Mouse (Mus musculus): ENCODE results near the gene C530008M17Rik.

Gene C530008M17Rik

GRCm38 (mm10) chr5:76666026-76666756, 9.9 kb downstream of the C530008M17Rik start:
- DNase-seq, result no peak

GRCm38 (mm10) chr5:76668118-76668517, 11.8 kb downstream of the C530008M17Rik start:
- DNase-seq, result no peak

GRCm38 (mm10) chr5:76668547-76668946, 12.2 kb downstream of the C530008M17Rik start:
- no peak for DNase-seq

- DNase-seq, result no peak
Observed at GRCm38 (mm10) chr5:76670183-76670582, 13.9 kb downstream of the C530008M17Rik start.

GRCm38 (mm10) chr5:76674022-76674653, 17.8 kb downstream of the C530008M17Rik start:
- DNase-seq, result no peak

- no peak for DNase-seq
Observed at GRCm38 (mm10) chr5:76675369-76675768, 19.1 kb downstream of the C530008M17Rik start.

- no peak for DNase-seq
Observed at GRCm38 (mm10) chr5:76680959-76681358, 24.6 kb downstream of the C530008M17Rik start.

- no peak for DNase-seq
Observed at GRCm38 (mm10) chr5:76681895-76682656, 25.8 kb downstream of the C530008M17Rik start.

- DNase-seq, result no peak
Observed at GRCm38 (mm10) chr5:76683455-76683854, 27.1 kb downstream of the C530008M17Rik start.

GRCm38 (mm10) chr5:76684658-76685605, 28.6 kb downstream of the C530008M17Rik start:
- DNase-seq, result no peak

- DNase-seq, result no peak
Observed at GRCm38 (mm10) chr5:76687961-76688600, 31.8 kb downstream of the C530008M17Rik start.

- no peak for DNase-seq
Observed at GRCm38 (mm10) chr5:76688643-76689042, 32.3 kb downstream of the C530008M17Rik start.

GRCm38 (mm10) chr5:76690177-76690593, 33.9 kb downstream of the C530008M17Rik start:
- DNase-seq, result no peak

GRCm38 (mm10) chr5:76691251-76691650, 34.9 kb downstream of the C530008M17Rik start:
- no peak for DNase-seq

- no peak for DNase-seq
Observed at GRCm38 (mm10) chr5:76691706-76692424, 35.6 kb downstream of the C530008M17Rik start.

- DNase-seq, result no peak
Observed at GRCm38 (mm10) chr5:76697536-76697935, 41.2 kb downstream of the C530008M17Rik start.

- no peak for DNase-seq
Observed at GRCm38 (mm10) chr5:76698187-76698586, 41.9 kb downstream of the C530008M17Rik start.

GRCm38 (mm10) chr5:76701127-76701853, 45.0 kb downstream of the C530008M17Rik start:
- DNase-seq, result no peak

- DNase-seq, result peak; percentile 22
Observed at GRCm38 (mm10) chr5:76702104-76702503, 45.8 kb downstream of the C530008M17Rik start.

- no peak for DNase-seq
Observed at GRCm38 (mm10) chr5:76702646-76703045, 46.3 kb downstream of the C530008M17Rik start.
